Mouse (Mus musculus) myocyte (in vitro differentiated cells): Measurements from ENCODE around the gene Gm4969.

Experiments
- POLR2A ChIP-seq: IDR thresholded peaks from one replicate; pipeline ENCODE4 v1.6.1; 2011; ENCODE audit warnings: low read depth, mild to moderate bottlenecking, control low read depth, moderate library complexity; ENCODE audit not compliant: insufficient read length
- POLR2AphosphoS2 ChIP-seq: IDR thresholded peaks from one replicate; pipeline ENCODE4 v1.6.1; 2011; ENCODE audit warnings: low read depth, control low read depth; ENCODE audit not compliant: insufficient read length
- TCF12 ChIP-seq: IDR thresholded peaks from one replicate; pipeline ENCODE4 v1.6.1; 2011; ENCODE audit warnings: mild to moderate bottlenecking, control low read depth; ENCODE audit not compliant: poor library complexity, insufficient read depth, severe bottlenecking

DNA sequence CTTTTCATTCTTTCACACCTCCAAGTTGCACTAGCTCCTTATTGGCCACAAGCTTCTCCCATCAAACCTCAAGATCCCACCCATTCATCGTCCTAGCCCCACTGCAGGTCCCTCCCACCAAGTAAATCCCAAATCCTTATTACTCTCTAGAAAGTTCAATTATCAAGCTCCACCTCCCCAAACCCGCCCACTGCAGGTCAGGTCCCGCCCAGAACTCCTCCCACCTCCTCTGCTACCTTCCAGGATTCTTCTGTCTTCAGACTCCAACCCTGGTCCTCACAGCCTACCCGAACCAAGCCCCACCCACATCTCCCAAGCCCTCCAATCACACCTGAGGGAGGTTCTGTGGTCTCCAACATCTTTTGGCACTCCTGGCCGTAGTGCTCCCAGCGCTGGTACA is 46.0 kb upstream of the Gm4969 start:
- TF ChIP-seq POLR2AphosphoS2 (no peak), POLR2A (no peak), TCF12 (no peak)
